Mouse (Mus musculus) lung, adult 2 months (tissue): ENCODE data around the gene 9330182L06Rik.

Source experiments
- CTCF ChIP-seq: fragments of 200-500 bp; IDR thresholded peaks from 2 replicates; pipeline ENCODE4 v1.5.1; 2011; ENCODE audit warnings: mild to moderate bottlenecking, low read length, control low read depth; ENCODE audit not compliant: insufficient read depth
- POLR2A ChIP-seq: fragments of 200-500 bp; IDR thresholded peaks from 2 replicates; pipeline ENCODE4 v1.6.1; 2011; ENCODE audit warnings: low read depth, mild to moderate bottlenecking, control low read depth, low read length, borderline replicate concordance; ENCODE audit errors: extremely low read depth

GRCm38 (mm10) chr5:9371127-9371526 lies 105.2 kb downstream of the 9330182L06Rik start:
- no peak for TF ChIP-seq POLR2A
- TF ChIP-seq CTCF, result no peak
